24 mouse cellular contexts compared by ENCODE assay signal in genomic region chr2:126735339-126736073, GRCm38 (mm10). TPM values are rescaled to one million over a fixed set of nuclear protein-coding genes. Genes with fewer than 3 reads are reported as not detected.
DNase-seq lines count a peak whose midpoint lies in the region; ATAC-seq lines count a peak whose summit lies in the region.
"Had no signal": no experiment of that assay in that cellular context is flagged by ENCODE, and none has a peak within 500 bp of the region (broad histone marks: within the 10 kb centered on the region; RNA-seq: fewer than 3 reads in every experiment).

No protein-coding gene starts in this region.

- H3K36me3 ChIP-seq in forebrain, embryonic 15.5 days = peaks cover 65% of the 10 kb centered on the region
- H3K36me3 ChIP-seq in forebrain, embryonic 11.5 days (ENCODE audit: control insufficient read depth, insufficient read depth, low read length) = peaks cover 3% of the 10 kb centered on the region; the same call in 1 of the 2 replicates

- 73% methylated on average over 6 of the region's 6 CpGs for WGBS in forebrain, embryonic 15.5 days
- 91% methylated on average over 6 of the region's 6 CpGs for WGBS in forebrain, embryonic 11.5 days

- H3K9me3 ChIP-seq in forebrain, embryonic 15.5 days = no peaks in the 10 kb centered on the region
- no peaks in the 10 kb centered on the region for H3K9me3 ChIP-seq in forebrain, embryonic 11.5 days (ENCODE audit: control insufficient read depth, low read length)
- H3K9me3 ChIP-seq: hindbrain, embryonic 12.5 days; limb, embryonic 13.5 days; liver, embryonic 13.5 days; neural tube, embryonic 15.5 days had no signal

- peak; percentile 97 for ATAC-seq in forebrain, embryonic 15.5 days (replicated peaks)
- ATAC-seq in forebrain, embryonic 11.5 days (replicated peaks; ENCODE audit: low FRiP score) = no peak
- ATAC-seq: inflammation-experienced regulatory T-cells, adult 6 months; Patski had no signal

- no peaks in the 10 kb centered on the region for H3K4me1 ChIP-seq in forebrain, embryonic 15.5 days
- H3K4me1 ChIP-seq in forebrain, embryonic 11.5 days (replicated peaks; ENCODE audit: control insufficient read depth, insufficient read depth, low read length) = no peaks in the 10 kb centered on the region
- H3K4me1 ChIP-seq: hindbrain, embryonic 12.5 days; limb, embryonic 13.5 days; liver, embryonic 13.5 days; neural tube, embryonic 15.5 days had no signal

- no peaks in the 10 kb centered on the region for H3K27me3 ChIP-seq in forebrain, embryonic 15.5 days
- no peaks in the 10 kb centered on the region for H3K27me3 ChIP-seq in forebrain, embryonic 11.5 days (ENCODE audit: control insufficient read depth, insufficient read depth, low read length)
- H3K27me3 ChIP-seq: hindbrain, embryonic 12.5 days; limb, embryonic 13.5 days; liver, embryonic 13.5 days; neural tube, embryonic 15.5 days; Patski had no signal

- peak overlapping the region; percentile 39 for H3K27ac ChIP-seq in forebrain, embryonic 15.5 days (replicated peaks)
- no peak overlapping the region for H3K27ac ChIP-seq in forebrain, embryonic 11.5 days (ENCODE audit: low read depth, low read length)
- H3K27ac ChIP-seq: hindbrain, embryonic 12.5 days; limb, embryonic 13.5 days; liver, embryonic 13.5 days; neural tube, embryonic 15.5 days had no signal

- H3K4me3 ChIP-seq in forebrain, embryonic 15.5 days = no peak overlapping the region
- no peak overlapping the region for H3K4me3 ChIP-seq in forebrain, embryonic 11.5 days (ENCODE audit: low read depth, low read length)
- H3K4me3 ChIP-seq: erythroblast, embryonic 14.5 days; hindbrain, embryonic 12.5 days; limb, embryonic 13.5 days; liver, embryonic 13.5 days; myocyte; neural tube, embryonic 15.5 days had no signal

- no peak overlapping the region for H3K9ac ChIP-seq in forebrain, embryonic 15.5 days (replicated peaks)
- H3K9ac ChIP-seq in forebrain, embryonic 11.5 days (ENCODE audit: low read length) = no peak overlapping the region
- H3K9ac ChIP-seq: hindbrain, embryonic 12.5 days; limb, embryonic 13.5 days; liver, embryonic 13.5 days; neural tube, embryonic 15.5 days had no signal

- DNase-seq in forebrain, embryonic 11.5 days (ENCODE audit: low spot score) = no peak
- DNase-seq in 416B (ENCODE audit: low read depth) (peak; percentile 7), MN1 (ENCODE audit: low spot score) (peak; percentile 26)
- peak; percentile 54 for DNase-seq in layer of hippocampus, adult 9-11 months
- DNase-seq in gastrocnemius, postnatal 36 days = no peak
- no peak for DNase-seq in gastrocnemius, postnatal 14 days
- DNase-seq: adrenal gland, postnatal 10 days; cerebellum, adult 11-12 months; cerebellum, postnatal 36 days; gastrocnemius, postnatal 25 days; heart, postnatal 14 days; kidney, adult 9 months; kidney, postnatal 4 days; liver, embryonic 13.5 days; midbrain, embryonic 14.5 days; thymus, postnatal 36 days had no signal

- no peak overlapping the region for H3K4me2 ChIP-seq in forebrain, embryonic 15.5 days (replicated peaks)
- H3K4me2 ChIP-seq in forebrain, embryonic 11.5 days (ENCODE audit: low read depth, low read length, severe bottlenecking) = no peak overlapping the region
- H3K4me2 ChIP-seq: hindbrain, embryonic 12.5 days; limb, embryonic 13.5 days; liver, embryonic 13.5 days; neural tube, embryonic 15.5 days had no signal

- intact Hi-C loops in gastrocnemius, postnatal 36 days (cut with DNase I) = loop anchor here (10.0 kb wide), 1 partner anchor 279 kb away; no protein-coding TSS in a partner anchor
- intact Hi-C loops in gastrocnemius, postnatal 14 days (cut with DNase I; ENCODE audit: low total_unique reads) = no loop called here

RNA-seq across cellular contexts. Expression of gene Usp8, which starts 28.4 kb away (rescaled TPM):
- polyA plus RNA-seq in forebrain, embryonic 15.5 days (2015; fragmentation: Nextera tagmentation; extraction: Ambion mirVana) = 28.2 and 28.6 TPM in 2 replicates
- polyA plus RNA-seq in forebrain, embryonic 11.5 days (2014; fragmentation: Nextera tagmentation; extraction: Ambion mirVana) = 45.7 and 50.6 TPM in 2 replicates
- total RNA-seq in gastrocnemius, postnatal 36 days (2021) = 10 to 100 TPM; 13.9 to 15.6 TPM
- 10 to 100 TPM; 16.2 to 18.0 TPM for total RNA-seq in gastrocnemius, postnatal 14 days (2021)

RNA-seq across cellular contexts. Expression of gene Usp50, which starts 47.8 kb away (rescaled TPM):
- 1.9 and 2.6 TPM in 2 replicates for polyA plus RNA-seq in forebrain, embryonic 15.5 days (2015; fragmentation: Nextera tagmentation; extraction: Ambion mirVana)
- 2.9 and 4.0 TPM in 2 replicates for polyA plus RNA-seq in forebrain, embryonic 11.5 days (2014; fragmentation: Nextera tagmentation; extraction: Ambion mirVana)
- total RNA-seq in gastrocnemius, postnatal 36 days (2021) = under 1 TPM; 0.32 to 0.33 TPM
- under 1 TPM; 0.24 to 0.27 TPM for total RNA-seq in gastrocnemius, postnatal 14 days (2021)
- total RNA-seq: adrenal gland, postnatal 10 days; gastrocnemius, postnatal 25 days had no signal

RNA-seq across cellular contexts. Expression of gene Gabpb1, which starts 59.4 kb away (rescaled TPM):
- polyA plus RNA-seq in forebrain, embryonic 15.5 days (2015; fragmentation: Nextera tagmentation; extraction: Ambion mirVana) = 57.4 and 58.1 TPM in 2 replicates
- 78.5 and 87.1 TPM in 2 replicates for polyA plus RNA-seq in forebrain, embryonic 11.5 days (2014; fragmentation: Nextera tagmentation; extraction: Ambion mirVana)
- 1 to 10 TPM; 5.8 to 6.4 TPM for total RNA-seq in gastrocnemius, postnatal 36 days (2021)
- total RNA-seq in gastrocnemius, postnatal 14 days (2021) = 1 to 10 TPM; 7.4 to 8.8 TPM

Comparison
In these comparisons a context has a peak if more than half of its experiments do, and no peak if none do; other contexts are left out.
1. DNase-seq: peak in 416B (single experiment), MN1 (single experiment) and layer of hippocampus, adult 9-11 months (single experiment); none in forebrain, embryonic 11.5 days (single experiment), gastrocnemius, postnatal 36 days (0 of 2) and gastrocnemius, postnatal 14 days (single experiment).